Mouse (Mus musculus): ENCODE results near the gene Arhgap6.

Arhgap6 gene

DNA sequence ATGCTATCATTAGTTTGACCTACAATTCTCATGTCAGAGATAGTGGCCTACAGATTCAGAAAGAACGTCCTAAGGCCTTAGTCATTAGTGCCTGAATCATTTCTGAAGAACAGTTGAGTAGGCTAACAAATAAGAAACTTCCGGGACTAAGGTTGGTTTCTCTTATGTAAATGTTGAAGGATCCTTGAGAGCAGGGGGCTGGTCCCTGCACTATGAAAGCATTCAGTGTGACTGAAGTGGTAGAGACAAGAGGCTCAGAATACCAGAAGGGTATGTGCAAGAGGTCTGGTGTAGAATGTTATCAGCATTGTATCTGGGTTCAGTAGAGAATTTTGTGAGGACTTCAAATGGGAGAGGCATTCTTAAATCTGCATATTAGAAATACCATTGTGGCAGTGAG, 185.5 kb downstream of the Arhgap6 start:
- no peak for DNase-seq (ENCODE audit: low spot score in 2 of 2)

- no peak for DNase-seq (ENCODE audit: low spot score in 2 of 2)
These were observed 212.2 kb downstream of the Arhgap6 start for GRCm38 (mm10) chrX:169007066-169007465.

DNA sequence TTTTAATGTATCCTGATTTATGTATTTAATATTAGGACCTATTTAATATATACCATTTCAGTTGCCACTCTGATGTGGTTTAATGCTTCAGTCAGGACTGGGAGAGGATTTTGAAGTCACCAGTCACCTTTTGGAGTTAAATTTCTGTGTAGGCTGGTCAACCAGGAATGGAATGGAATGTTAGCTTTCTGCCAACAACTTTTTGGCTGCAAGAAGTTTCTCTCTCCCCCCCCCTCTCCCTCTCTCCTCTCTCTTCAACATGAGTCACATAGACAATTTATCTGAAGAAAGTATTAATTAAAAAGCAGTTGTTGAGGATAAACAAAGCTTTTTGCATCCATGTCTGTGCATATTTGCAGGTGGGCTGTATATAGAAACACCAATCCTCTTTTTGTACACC, 217.8 kb downstream of the Arhgap6 start:
- DNase-seq (ENCODE audit: low spot score in 2 of 2), result no peak

DNA sequence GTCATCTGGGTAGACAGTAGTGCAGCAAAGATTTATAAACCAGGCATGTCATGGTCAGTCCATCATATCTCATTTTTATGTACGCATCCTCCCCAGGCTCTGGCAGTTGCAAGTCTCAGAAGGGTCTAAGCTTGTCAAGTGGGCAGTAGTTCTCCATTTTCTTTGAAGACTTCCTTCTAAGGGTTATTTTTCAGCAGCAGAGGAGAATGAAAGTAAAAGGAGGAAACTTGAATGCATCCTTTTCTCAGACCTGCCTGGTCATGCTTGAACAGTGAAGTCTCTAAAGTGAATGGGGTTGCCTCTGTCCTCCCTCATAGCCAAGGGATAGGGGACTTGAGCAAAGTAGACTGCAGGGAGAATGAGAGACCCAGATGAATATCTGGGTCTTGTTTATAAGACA, 239.5 kb downstream of the Arhgap6 start:
- no peak for DNase-seq (ENCODE audit: low spot score in 2 of 2)

- peak; percentile 1 to 22 for DNase-seq (ENCODE audit: low spot score in 2 of 2)
These were observed 241.8 kb downstream of the Arhgap6 start for GRCm38 (mm10) chrX:169036403-169037296.

DNA sequence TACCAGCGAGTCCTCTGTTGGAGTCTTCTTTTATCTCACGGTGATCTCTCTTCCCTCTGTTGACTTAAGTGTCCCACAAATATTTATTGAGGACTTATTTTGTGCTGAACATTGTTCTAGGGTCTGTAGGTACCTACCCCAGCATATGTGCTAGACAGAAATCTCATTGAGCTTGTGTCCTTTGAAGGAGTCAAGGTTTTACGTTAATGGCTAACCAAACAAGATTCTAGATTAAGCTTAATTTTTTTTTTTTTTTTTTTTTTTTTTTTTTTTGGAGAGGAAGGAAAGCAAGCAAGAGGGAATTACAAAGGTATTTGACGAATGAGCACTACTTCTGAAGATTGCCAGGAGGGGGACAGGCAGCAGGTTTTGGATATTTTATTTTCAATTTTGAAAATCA, 242.5 kb downstream of the Arhgap6 start:
- no peak for DNase-seq (ENCODE audit: low spot score in 2 of 2)

GRCm38 (mm10) chrX:169043872-169044271, 249.0 kb downstream of the Arhgap6 start:
- DNase-seq (ENCODE audit: low spot score in 2 of 2), result no peak

DNA sequence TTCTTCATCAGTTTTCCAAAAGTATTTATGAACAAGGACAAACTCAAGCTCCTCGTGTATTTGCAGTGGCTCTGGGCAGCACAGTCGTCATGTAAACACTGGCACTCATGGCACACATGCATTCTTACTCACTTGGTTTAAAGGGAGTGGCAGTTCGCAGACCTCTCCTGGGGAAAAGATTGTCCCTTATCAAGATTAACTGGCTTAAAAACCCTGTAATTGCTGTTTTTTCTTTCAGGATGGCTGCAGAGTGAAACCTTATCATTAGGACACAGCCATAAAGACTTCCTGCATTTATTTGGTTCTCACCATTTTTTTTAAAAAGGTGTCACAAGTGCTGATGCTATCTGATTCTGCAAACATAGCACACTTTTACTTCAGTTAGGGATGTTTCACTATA, 252.7 kb downstream of the Arhgap6 start:
- DNase-seq (ENCODE audit: low spot score in 2 of 2), result no peak

GRCm38 (mm10) chrX:169049550-169049949, 254.7 kb downstream of the Arhgap6 start:
- DNase-seq (ENCODE audit: low spot score in 2 of 2), result no peak

GRCm38 (mm10) chrX:169053907-169054476, 259.1 kb downstream of the Arhgap6 start:
- DNase-seq (ENCODE audit: low spot score in 2 of 2), result no peak

DNA sequence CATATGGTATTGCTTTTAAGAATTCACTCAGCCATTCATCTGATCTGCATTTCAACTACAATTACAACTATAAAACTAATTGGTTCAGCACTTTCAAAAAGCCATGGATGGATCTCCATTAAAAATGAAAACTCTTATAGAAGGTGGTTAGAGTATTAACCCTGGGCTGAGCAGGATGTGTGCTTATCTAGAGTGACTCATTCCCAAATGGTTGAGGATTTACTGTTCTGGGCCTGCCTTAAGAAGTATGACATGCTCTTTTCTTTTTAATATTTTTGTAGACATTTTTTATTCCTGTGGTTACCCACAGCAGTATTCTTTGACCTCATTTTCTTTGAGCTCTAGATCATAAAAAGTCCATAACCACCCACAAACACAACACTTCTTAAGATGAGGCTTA, 267.7 kb downstream of the Arhgap6 start:
- no peak for DNase-seq (ENCODE audit: low spot score in 2 of 2)

DNA sequence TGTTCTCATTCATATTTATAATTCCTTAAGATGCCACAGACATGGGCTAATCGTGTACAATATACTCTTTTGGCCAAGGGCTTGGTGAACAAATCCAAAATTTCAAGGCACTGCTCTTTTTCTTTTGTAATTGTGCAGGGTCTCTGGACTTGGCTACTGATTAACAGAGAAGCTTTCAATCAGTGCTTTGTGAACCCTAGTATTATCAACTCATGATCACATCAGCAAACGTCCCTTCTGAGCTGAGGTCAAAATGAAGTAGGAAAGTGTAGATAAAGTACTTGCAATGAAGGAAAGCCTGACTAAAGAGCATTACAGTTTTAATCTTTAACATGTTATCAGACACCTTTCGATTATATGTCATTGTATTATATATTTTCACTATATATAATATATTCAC, 270.4 kb downstream of the Arhgap6 start:
- no peak for DNase-seq (ENCODE audit: low spot score in 2 of 2)

- no peak for DNase-seq (ENCODE audit: low spot score in 2 of 2)
These were observed 271.0 kb downstream of the Arhgap6 start for GRCm38 (mm10) chrX:169065922-169066321.

DNA sequence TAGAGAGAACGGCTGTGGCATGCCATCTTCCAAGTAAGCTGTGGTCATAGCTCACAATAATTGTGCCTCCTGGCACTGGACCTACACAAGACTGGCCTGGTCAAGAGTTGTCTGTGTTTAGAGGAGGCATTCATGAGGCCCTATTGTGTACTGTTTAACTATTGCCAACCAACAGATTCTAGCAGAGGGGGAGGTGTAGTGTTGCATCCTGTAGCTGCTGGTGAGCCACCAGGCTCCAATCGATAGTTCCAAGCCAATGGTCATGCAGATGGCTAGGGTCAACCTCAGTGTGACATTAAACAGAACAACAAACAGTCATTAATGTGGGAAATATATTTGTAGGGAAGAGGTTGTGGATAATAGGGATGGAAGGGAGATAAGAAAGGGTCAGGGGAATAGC, 280.1 kb downstream of the Arhgap6 start:
- no peak for DNase-seq (ENCODE audit: low spot score in 2 of 2)

DNA sequence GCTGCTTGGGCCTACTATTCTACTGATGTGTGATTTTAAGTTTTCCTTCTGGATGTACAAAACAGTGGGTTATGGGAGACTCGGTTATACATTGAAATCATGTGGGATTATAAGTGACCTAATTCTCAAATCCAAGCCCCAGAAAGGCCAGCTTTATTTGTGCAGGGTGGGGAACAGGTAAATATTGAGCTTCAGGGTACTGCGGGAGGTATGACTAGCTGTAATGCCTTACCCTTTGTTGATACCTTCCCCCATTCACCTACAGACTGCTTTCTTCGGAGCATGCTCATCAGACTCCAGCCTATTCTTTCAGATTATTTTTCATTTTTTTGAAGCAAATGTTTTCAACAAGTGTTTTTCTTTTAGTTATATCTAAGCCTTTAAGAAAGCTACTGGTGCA, 286.7 kb downstream of the Arhgap6 start:
- no peak for DNase-seq (ENCODE audit: low spot score in 2 of 2)

DNA sequence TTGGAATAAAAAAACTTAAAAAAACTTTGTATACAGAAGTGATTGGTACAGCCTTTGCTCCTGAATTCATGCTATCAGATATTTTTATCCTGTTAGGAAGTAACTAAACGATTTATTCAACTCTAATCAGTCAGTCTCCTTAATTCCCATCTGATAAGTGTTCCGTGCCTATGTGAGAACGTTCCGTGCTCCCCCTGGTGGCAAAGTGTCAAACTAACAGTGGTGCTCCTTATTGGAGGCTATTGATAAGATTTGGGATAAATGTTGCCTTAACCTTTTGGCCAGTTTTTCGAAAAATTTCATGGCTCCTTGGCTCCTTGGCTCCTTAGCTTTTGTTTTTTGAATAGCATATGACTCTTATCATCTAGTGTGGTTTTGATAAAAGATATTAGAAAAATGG, 291.0 kb downstream of the Arhgap6 start:
- peak in 1 of 2 experiments; percentile 36 for DNase-seq (ENCODE audit: low spot score in 2 of 2)

DNA sequence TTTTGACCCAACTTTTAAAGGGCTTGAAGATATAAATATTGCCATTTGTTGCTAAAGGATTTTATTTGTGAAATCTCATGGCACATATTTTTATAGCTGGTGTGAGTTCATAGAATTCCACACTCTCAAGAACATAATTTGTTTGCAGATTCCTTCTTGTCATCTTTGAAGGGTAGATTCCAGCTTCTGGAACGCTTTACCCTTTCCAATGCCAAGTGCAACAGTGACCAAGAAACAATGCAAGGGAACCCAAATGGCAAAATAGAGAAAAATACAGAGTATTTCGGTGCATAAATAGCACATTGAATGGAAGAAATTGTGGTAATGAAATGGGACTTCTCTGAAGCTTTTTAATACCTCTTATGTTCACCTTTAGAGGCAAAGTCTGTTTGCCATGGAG, 294.3 kb downstream of the Arhgap6 start:
- no peak for DNase-seq (ENCODE audit: low spot score in 2 of 2)

DNA sequence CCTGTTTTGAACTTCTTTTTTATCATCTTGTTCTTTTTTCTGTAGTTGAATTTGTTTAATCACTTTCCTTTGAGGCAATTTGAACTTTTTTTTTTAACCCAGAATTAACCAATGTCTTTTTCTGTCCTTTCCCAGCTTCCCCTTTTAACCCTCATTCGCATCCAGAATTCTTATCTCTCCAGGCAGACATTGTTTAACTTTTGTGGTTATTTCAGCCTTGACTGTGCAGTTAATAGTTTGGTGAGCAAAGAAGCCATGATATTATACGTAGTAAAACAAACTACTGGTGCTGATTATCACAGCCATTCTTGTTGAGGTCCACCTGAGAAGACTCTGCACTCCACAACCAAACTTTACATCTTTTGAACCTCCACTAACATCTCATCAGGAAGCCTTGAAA, 299.7 kb downstream of the Arhgap6 start:
- DNase-seq (ENCODE audit: low spot score in 2 of 2), result no peak

GRCm38 (mm10) chrX:169095584-169095983, 300.7 kb downstream of the Arhgap6 start:
- no peak for DNase-seq (ENCODE audit: low spot score in 2 of 2)

GRCm38 (mm10) chrX:169102665-169103064, 307.8 kb downstream of the Arhgap6 start:
- DNase-seq (ENCODE audit: low spot score in 2 of 2), result no peak

DNA sequence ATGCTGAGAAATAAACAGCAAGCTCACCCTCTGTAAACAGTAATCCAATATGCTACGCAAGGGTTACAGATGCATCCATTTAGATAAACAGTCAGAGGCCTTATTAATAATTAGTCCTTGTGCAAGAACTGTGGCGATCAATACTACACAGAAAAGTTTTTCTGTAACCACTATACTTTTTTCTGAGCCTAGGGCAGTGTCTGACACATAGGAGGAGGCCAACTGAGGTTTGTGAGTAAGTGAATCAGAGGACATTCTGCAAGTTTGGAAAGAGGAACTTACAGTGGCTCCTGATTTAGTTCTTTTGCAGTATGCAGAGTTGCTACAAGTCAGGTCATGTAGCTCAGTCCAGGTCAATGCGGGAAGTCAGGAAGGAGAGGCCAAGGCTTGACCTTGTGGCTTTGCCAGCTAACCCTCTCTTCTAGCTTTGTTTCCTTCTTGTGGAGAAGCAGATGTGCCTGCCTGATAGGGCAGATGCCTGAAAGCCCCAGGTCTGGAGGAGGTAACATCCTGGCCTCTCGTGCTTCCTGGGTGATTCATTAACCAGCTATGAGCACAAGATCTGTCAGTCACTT, 311.2 kb downstream of the Arhgap6 start:
- DNase-seq (ENCODE audit: low spot score in 2 of 2), result no peak

GRCm38 (mm10) chrX:169107372-169107771, 312.5 kb downstream of the Arhgap6 start:
- no peak for DNase-seq (ENCODE audit: low spot score in 2 of 2)

GRCm38 (mm10) chrX:169110031-169110430, 315.1 kb downstream of the Arhgap6 start:
- DNase-seq (ENCODE audit: low spot score in 2 of 2), result no peak

All from left cerebral cortex, adult 9 months (tissue).